Mouse (Mus musculus) embryonic fibroblast, embryonic 13.5 days (primary cell): ENCODE data around the gene Helz.

Experiments used
- CTCF ChIP-seq: IDR thresholded peaks from 2 replicates; pipeline ENCODE4 v1.5.1; 2011; ENCODE audit warnings: mild to moderate bottlenecking, control low read depth, low read length, moderate library complexity, borderline replicate concordance; ENCODE audit not compliant: insufficient read depth
- POLR2A ChIP-seq: IDR thresholded peaks from 2 replicates; pipeline ENCODE4 v1.6.1; 2011; ENCODE audit warnings: low read depth, mild to moderate bottlenecking, control low read depth, low read length, moderate library complexity

DNA sequence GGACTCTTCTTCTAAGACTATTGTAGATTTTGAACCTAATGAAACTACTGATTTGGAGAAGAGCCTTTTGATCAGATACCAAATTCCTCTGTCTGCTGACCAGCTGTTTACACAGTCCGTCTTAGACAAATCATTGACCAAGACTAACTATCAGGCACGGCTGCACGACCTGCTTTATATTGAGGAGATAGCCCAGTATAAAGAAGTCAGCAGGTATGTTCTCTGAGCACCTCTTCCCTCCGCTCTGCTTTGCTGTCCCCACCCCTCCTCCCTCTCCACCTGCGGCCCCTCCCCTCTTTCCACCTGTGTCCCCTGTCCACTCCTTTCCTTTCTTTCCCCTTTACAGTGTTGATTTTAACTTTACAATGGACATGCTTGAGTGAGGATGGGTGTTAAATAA, 66.2 kb downstream of the Helz start:
- TF ChIP-seq POLR2A = no peak
- TF ChIP-seq CTCF = no peak
